ENCODE assay signal across 26 mouse cellular contexts in genomic region chr2:45805329-45805728, GRCm38 (mm10).
DNase-seq lines count a peak whose midpoint lies in the region; ATAC-seq and TF ChIP-seq lines count a peak whose summit lies in the region.
"Had no signal": no experiment of that assay in that cellular context is flagged by ENCODE, and none has a peak within 500 bp of the region (broad histone marks: within the 10 kb centered on the region; RNA-seq: fewer than 3 reads in every experiment).

No protein-coding gene starts in this region.

- 42% methylated on average over 2 of the region's 2 CpGs for WGBS in embryonic facial prominence, embryonic 14.5 days
- 71% methylated on average over 2 of the region's 2 CpGs for WGBS in embryonic facial prominence, embryonic 10.5 days
- 32% methylated on average over 2 of the region's 2 CpGs for WGBS in lung, postnatal 0 days

- no peak overlapping the region for H3K27ac ChIP-seq in embryonic facial prominence, embryonic 14.5 days (replicated peaks; ENCODE audit: low read depth, low read length)
- H3K27ac ChIP-seq in embryonic facial prominence, embryonic 10.5 days (replicated peaks) = no peak overlapping the region
- H3K27ac ChIP-seq in lung, postnatal 0 days (ENCODE audit: low read length) = no peak overlapping the region
- H3K27ac ChIP-seq: embryonic facial prominence, embryonic 15.5 days; forebrain, embryonic 12.5 days; forebrain, embryonic 15.5 days; heart, adult 2 months; heart, embryonic 10.5 days; heart, embryonic 13.5 days; hindbrain, embryonic 12.5 days; hindbrain, embryonic 15.5 days had no signal

- peak; percentile 38; the same call in 1 of the 2 replicates for TF ChIP-seq EP300 in lung, postnatal 0 days (IDR thresholded peaks at IDR 0.05)

- no peaks in the 10 kb centered on the region for H3K9me3 ChIP-seq in embryonic facial prominence, embryonic 14.5 days (ENCODE audit: control insufficient read depth, low read length)
- H3K9me3 ChIP-seq in embryonic facial prominence, embryonic 10.5 days = no peaks in the 10 kb centered on the region
- H3K9me3 ChIP-seq in lung, postnatal 0 days (ENCODE audit: low read length) = no peaks in the 10 kb centered on the region
- H3K9me3 ChIP-seq: embryonic facial prominence, embryonic 15.5 days; forebrain, embryonic 12.5 days; forebrain, embryonic 15.5 days; heart, embryonic 10.5 days; heart, embryonic 13.5 days; hindbrain, embryonic 12.5 days; hindbrain, embryonic 15.5 days had no signal

- H3K36me3 ChIP-seq in embryonic facial prominence, embryonic 14.5 days (ENCODE audit: control insufficient read depth, insufficient read depth, low read length) = no peaks in the 10 kb centered on the region
- no peaks in the 10 kb centered on the region for H3K36me3 ChIP-seq in embryonic facial prominence, embryonic 10.5 days (replicated peaks)
- no peaks in the 10 kb centered on the region for H3K36me3 ChIP-seq in lung, postnatal 0 days (ENCODE audit: insufficient read depth, low read length)
- H3K36me3 ChIP-seq: embryonic facial prominence, embryonic 15.5 days; forebrain, embryonic 12.5 days; forebrain, embryonic 15.5 days; heart, embryonic 10.5 days; heart, embryonic 13.5 days; hindbrain, embryonic 12.5 days; hindbrain, embryonic 15.5 days had no signal

- no peak overlapping the region for H3K4me3 ChIP-seq in embryonic facial prominence, embryonic 14.5 days (ENCODE audit: low read depth, low read length)
- H3K4me3 ChIP-seq in embryonic facial prominence, embryonic 10.5 days = no peak overlapping the region
- no peak overlapping the region for H3K4me3 ChIP-seq in lung, postnatal 0 days (ENCODE audit: low read depth, low read length)
- H3K4me3 ChIP-seq: embryonic facial prominence, embryonic 15.5 days; forebrain, embryonic 12.5 days; forebrain, embryonic 15.5 days; heart, adult 2 months; heart, embryonic 10.5 days; heart, embryonic 13.5 days; hindbrain, embryonic 12.5 days; hindbrain, embryonic 15.5 days had no signal

- H3K9ac ChIP-seq in embryonic facial prominence, embryonic 14.5 days (ENCODE audit: low read depth, low read length) = no peak overlapping the region
- H3K9ac ChIP-seq in lung, postnatal 0 days (replicated peaks; ENCODE audit: low read depth) = no peak overlapping the region
- H3K9ac ChIP-seq: embryonic facial prominence, embryonic 15.5 days; forebrain, embryonic 12.5 days; forebrain, embryonic 15.5 days; heart, embryonic 13.5 days; hindbrain, embryonic 12.5 days; hindbrain, embryonic 15.5 days had no signal

- no peaks in the 10 kb centered on the region for H3K4me1 ChIP-seq in embryonic facial prominence, embryonic 14.5 days (ENCODE audit: control insufficient read depth, insufficient read depth, low read length)
- H3K4me1 ChIP-seq in embryonic facial prominence, embryonic 10.5 days = no peaks in the 10 kb centered on the region
- H3K4me1 ChIP-seq in lung, postnatal 0 days (ENCODE audit: insufficient read depth, low read depth, low read length) = no peaks in the 10 kb centered on the region
- H3K4me1 ChIP-seq: embryonic facial prominence, embryonic 15.5 days; forebrain, embryonic 12.5 days; forebrain, embryonic 15.5 days; heart, embryonic 10.5 days; heart, embryonic 13.5 days; hindbrain, embryonic 12.5 days; hindbrain, embryonic 15.5 days had no signal

- DNase-seq in embryonic facial prominence, embryonic 14.5 days (ENCODE audit: low spot score) = peak; percentile 31
- DNase-seq in embryonic facial prominence, embryonic 10.5 days (ENCODE audit: low spot score) = no peak
- DNase-seq in lung, postnatal 0 days (ENCODE audit: low spot score) = peak; percentile 44
- no peak for DNase-seq in lung, adult 18-20 months
- DNase-seq in NIH3T3 (ENCODE audit: low read depth) = peak; percentile 37
- peak; percentile 4 for DNase-seq in fibroblast of lung, adult 2 months (ENCODE audit: low read depth)
- no peak for DNase-seq in spleen, postnatal 4 days (ENCODE audit: low spot score in 2 of 2)
- DNase-seq: adrenal gland, adult 2 months; adrenal gland, postnatal 14 days; cerebellum, adult 11-12 months; cerebellum, adult 8-10 months; cerebellum, postnatal 10 days; cerebellum, postnatal 36 days; embryo, embryonic 11 days; gastrocnemius, postnatal 10 days; gastrocnemius, postnatal 36 days; heart, adult 2 months; heart, postnatal 14 days had no signal

- H3K27me3 ChIP-seq in embryonic facial prominence, embryonic 14.5 days (replicated peaks; ENCODE audit: control insufficient read depth, insufficient read depth, low read length) = no peaks in the 10 kb centered on the region
- H3K27me3 ChIP-seq in embryonic facial prominence, embryonic 10.5 days (replicated peaks; ENCODE audit: low read depth, poor library complexity, severe bottlenecking) = no peaks in the 10 kb centered on the region
- no peaks in the 10 kb centered on the region for H3K27me3 ChIP-seq in lung, postnatal 0 days (replicated peaks; ENCODE audit: insufficient read depth, low read length)
- H3K27me3 ChIP-seq: embryonic facial prominence, embryonic 15.5 days; forebrain, embryonic 12.5 days; forebrain, embryonic 15.5 days; heart, embryonic 13.5 days; hindbrain, embryonic 12.5 days; hindbrain, embryonic 15.5 days; Patski had no signal

- TF ChIP-seq CTCF in lung, postnatal 0 days (IDR thresholded peaks at IDR 0.05) = no peak

- ATAC-seq in embryonic facial prominence, embryonic 14.5 days (ENCODE audit: low read depth) = no peak
- ATAC-seq in lung, postnatal 0 days = no peak
- ATAC-seq: forebrain, embryonic 15.5 days; Patski had no signal

- no peak overlapping the region for H3K4me2 ChIP-seq in embryonic facial prominence, embryonic 14.5 days (ENCODE audit: low read depth, low read length)
- no peak overlapping the region for H3K4me2 ChIP-seq in lung, postnatal 0 days (replicated peaks; ENCODE audit: low read depth, low read length)
- H3K4me2 ChIP-seq: embryonic facial prominence, embryonic 15.5 days; forebrain, embryonic 12.5 days; forebrain, embryonic 15.5 days; heart, embryonic 13.5 days; hindbrain, embryonic 12.5 days; hindbrain, embryonic 15.5 days had no signal

Comparison
In these comparisons a context has a peak if more than half of its experiments do, and no peak if none do; other contexts are left out.
1. DNase-seq: peak in embryonic facial prominence, embryonic 14.5 days (single experiment), lung, postnatal 0 days (single experiment), NIH3T3 (single experiment) and fibroblast of lung, adult 2 months (single experiment); none in embryonic facial prominence, embryonic 10.5 days (single experiment), lung, adult 18-20 months (0 of 2) and spleen, postnatal 4 days (0 of 2).